Mouse (Mus musculus): ENCODE measurements at regions not wholly inside any gene's neighbourhood (a gene's known extent, or its start where the extent isn't known, plus 50 kb on each side); places are given as distances from the start of the nearest gene placed in this dataset.

DNA sequence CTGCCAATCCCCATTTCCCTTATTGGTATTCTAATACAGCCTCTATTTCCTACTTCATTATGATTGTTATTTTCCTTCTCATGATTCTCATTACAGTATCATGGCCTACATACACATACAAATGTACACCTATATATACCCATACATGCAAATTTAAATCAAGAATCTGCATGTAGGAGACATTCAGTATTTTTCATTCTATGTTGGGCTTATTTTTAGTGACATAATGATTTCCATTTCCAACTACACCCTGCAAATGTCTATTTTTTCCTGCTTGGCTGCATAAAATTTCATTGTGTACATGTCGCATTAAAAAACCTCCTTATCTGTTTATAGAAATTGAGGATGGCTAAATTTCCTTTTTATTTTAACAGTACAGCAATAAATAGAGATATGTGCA lies 236.9 kb upstream of the Ghitm start:
- DNase-seq (no peak), ATAC-seq (no peak)
- no peak overlapping the region for H3K27ac ChIP-seq (ENCODE audit: low read depth)
- H3K4me3 ChIP-seq (ENCODE audit: low read depth, low read length): no peak overlapping the region
- H3K9ac ChIP-seq (replicated peaks): no peak overlapping the region
- no peak for TF ChIP-seq EP300 (IDR thresholded peaks at IDR 0.05; ENCODE audit: low read depth)
- H3K4me1 ChIP-seq (ENCODE audit: insufficient read depth): no peaks in the 10 kb centered on the region
- no peaks in the 10 kb centered on the region for H3K36me3 ChIP-seq (replicated peaks; ENCODE audit: insufficient read depth, low read length)
- H3K4me2 ChIP-seq (ENCODE audit: low read depth, low read length): no peak overlapping the region
- no peaks in the 10 kb centered on the region for H3K27me3 ChIP-seq (ENCODE audit: insufficient read depth, low read length)
- WGBS (ENCODE audit: insufficient replicate concordance): 83% methylated on average over 1 of the region's 1 CpGs
- H3K9me3 ChIP-seq (ENCODE audit: low read length): no peaks in the 10 kb centered on the region

DNA sequence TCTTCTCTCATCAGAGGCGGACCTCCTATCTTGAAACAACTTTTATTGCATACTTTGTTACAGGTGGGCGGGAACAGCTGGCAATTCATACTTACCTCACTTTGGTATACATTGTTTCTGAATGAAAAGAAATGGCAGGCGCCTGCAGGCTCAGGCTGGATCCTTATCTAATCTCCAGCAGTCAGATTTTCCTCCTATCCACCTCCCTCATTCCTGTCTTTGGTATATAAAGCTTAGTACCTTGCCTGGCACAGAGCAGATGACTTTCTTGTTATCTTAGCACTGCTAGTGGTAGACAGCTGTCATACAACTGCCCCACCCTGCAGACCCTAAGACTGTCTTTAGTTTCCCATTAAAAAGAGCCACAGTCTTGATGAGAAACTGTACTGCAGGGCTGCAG lies 226.8 kb upstream of the Ghitm start:
- Histone ChIP-seq H3K27me3 (ENCODE audit: insufficient read depth, low read length) (no peaks in the 10 kb centered on the region), H3K4me3 (ENCODE audit: low read depth, low read length) (no peak overlapping the region), H3K9me3 (ENCODE audit: low read length) (no peaks in the 10 kb centered on the region), H3K36me3 (replicated peaks; ENCODE audit: insufficient read depth, low read length) (no peaks in the 10 kb centered on the region), H3K9ac (replicated peaks) (no peak overlapping the region), H3K4me2 (ENCODE audit: low read depth, low read length) (no peak overlapping the region), H3K27ac (ENCODE audit: low read depth) (no peak overlapping the region), H3K4me1 (ENCODE audit: insufficient read depth) (no peaks in the 10 kb centered on the region)
- WGBS (ENCODE audit: insufficient replicate concordance): 51% methylated on average over 3 of the region's 3 CpGs
- no peak for ATAC-seq
- no peak for DNase-seq
- TF ChIP-seq EP300 (IDR thresholded peaks at IDR 0.05; ENCODE audit: low read depth): no peak
- TF ChIP-seq CTCF (IDR thresholded peaks at IDR 0.05; ENCODE audit: low read depth): no peak

DNA sequence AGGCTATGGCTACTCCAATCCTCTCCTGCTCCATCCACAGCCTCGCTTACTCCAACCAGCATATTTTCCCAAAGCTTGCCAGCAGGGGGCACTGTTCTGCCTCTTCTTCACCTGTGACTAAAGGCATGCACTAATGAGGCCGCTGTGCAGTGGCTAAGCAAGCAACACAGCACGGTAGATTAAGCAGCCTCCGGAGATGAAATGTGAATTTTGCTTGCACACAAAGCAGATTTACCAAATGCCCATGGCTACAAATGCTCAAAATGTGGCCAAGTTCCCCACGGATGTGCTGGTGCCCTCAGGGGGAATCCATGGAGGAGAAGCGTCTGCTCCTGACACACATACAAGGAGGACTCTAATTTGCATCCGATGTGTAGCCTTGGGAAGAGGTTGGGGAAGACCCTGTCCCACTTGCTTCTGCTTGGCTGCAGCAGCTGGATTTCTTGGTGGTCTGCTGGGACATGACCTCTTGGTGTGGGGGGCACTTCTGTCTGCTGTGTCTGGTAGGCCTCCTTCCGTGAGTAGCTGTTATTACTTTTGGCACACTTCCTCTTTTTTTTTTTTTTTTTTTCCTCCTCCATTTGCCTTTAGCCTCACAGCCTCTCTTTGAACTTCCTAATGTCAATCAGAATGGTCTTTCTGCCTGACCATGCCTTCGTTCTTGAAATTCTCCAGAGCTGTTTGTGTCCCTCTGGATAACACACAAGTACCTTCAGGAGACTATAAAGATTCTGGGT lies 221.1 kb upstream of the Ghitm start:
- Histone ChIP-seq H3K9ac (replicated peaks) (no peak overlapping the region), H3K27me3 (ENCODE audit: insufficient read depth, low read length) (no peaks in the 10 kb centered on the region), H3K4me2 (ENCODE audit: low read depth, low read length) (no peak overlapping the region), H3K27ac (ENCODE audit: low read depth) (no peak overlapping the region), H3K4me3 (ENCODE audit: low read depth, low read length) (no peak overlapping the region), H3K36me3 (replicated peaks; ENCODE audit: insufficient read depth, low read length) (no peaks in the 10 kb centered on the region), H3K4me1 (ENCODE audit: insufficient read depth) (no peaks in the 10 kb centered on the region), H3K9me3 (ENCODE audit: low read length) (no peaks in the 10 kb centered on the region)
- no peak for ATAC-seq
- WGBS (ENCODE audit: insufficient replicate concordance): 37% methylated on average over 9 of the region's 9 CpGs
- TF ChIP-seq CTCF (IDR thresholded peaks at IDR 0.05; ENCODE audit: low read depth): peak; percentile 58
- no peak for TF ChIP-seq EP300 (IDR thresholded peaks at IDR 0.05; ENCODE audit: low read depth)
- DNase-seq: peak; percentile 30

DNA sequence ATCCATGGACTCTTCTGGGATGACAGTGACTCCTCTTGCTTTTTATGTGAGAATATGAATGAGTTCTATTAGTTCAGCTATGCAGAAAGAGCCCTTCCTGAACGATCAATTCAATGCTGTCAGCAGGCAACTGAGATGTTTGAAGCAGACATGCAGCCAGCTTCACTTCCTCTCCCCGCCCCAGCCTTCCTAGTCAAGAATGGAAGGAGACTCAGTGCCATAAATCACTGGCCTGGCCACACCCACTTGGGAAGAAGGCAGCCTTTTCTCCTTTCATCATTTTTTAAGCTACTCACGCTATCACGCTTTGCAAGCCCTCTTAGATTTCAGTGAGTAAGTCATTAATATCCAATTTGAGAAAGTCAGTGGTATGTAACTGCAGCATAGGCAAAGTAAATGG lies 188.3 kb upstream of the Ghitm start:
- Histone ChIP-seq H3K4me2 (ENCODE audit: low read depth, low read length) (no peak overlapping the region), H3K36me3 (replicated peaks; ENCODE audit: insufficient read depth, low read length) (no peaks in the 10 kb centered on the region), H3K4me1 (ENCODE audit: insufficient read depth) (no peaks in the 10 kb centered on the region), H3K9me3 (ENCODE audit: low read length) (no peaks in the 10 kb centered on the region), H3K27ac (ENCODE audit: low read depth) (no peak overlapping the region), H3K27me3 (ENCODE audit: insufficient read depth, low read length) (no peaks in the 10 kb centered on the region), H3K4me3 (ENCODE audit: low read depth, low read length) (no peak overlapping the region), H3K9ac (replicated peaks) (no peak overlapping the region)
- 20% methylated on average over 4 of the region's 4 CpGs for WGBS (ENCODE audit: insufficient replicate concordance)
- no peak for TF ChIP-seq CTCF (IDR thresholded peaks at IDR 0.05; ENCODE audit: low read depth)
- DNase-seq: no peak
- ATAC-seq: no peak

DNA sequence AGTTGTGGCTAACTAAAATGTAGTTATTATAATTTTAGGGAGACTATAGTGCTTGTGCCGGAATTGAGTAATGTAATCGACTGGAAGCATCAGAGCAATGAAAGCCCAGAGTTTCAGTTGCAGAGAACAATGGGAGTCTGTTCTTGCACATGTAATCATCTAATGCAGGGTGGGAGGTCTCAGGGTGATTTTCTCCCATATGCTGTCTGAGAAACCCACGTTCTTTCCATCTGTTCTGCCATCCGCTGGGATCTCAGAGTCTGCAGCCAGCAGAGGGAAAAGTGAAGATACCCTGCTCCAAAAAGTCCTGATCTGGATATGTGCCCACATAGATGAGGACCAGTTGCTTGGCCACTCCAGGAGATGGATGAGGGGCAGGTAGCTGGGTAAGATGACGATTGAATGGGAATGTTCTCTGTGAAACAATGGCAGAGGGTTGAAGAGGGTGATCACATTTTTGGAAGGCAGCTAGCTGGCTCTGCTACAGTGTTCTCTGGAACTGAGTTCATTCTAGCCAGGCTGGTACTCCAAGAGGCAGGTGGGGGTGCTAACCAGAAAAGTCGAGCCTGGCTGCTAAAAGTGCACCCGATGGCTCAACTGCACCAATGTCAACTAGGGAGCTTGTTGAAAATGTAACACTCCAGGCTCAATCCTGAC lies 180.3 kb upstream of the Ghitm start:
- Histone ChIP-seq H3K4me3 (ENCODE audit: low read depth, low read length) (no peak overlapping the region), H3K27me3 (ENCODE audit: insufficient read depth, low read length) (no peaks in the 10 kb centered on the region), H3K4me2 (ENCODE audit: low read depth, low read length) (no peak overlapping the region), H3K9ac (replicated peaks) (no peak overlapping the region), H3K36me3 (replicated peaks; ENCODE audit: insufficient read depth, low read length) (no peaks in the 10 kb centered on the region), H3K4me1 (ENCODE audit: insufficient read depth) (no peaks in the 10 kb centered on the region), H3K27ac (ENCODE audit: low read depth) (no peak overlapping the region), H3K9me3 (ENCODE audit: low read length) (no peaks in the 10 kb centered on the region)
- no peak for TF ChIP-seq CTCF (IDR thresholded peaks at IDR 0.05; ENCODE audit: low read depth)
- no peak for TF ChIP-seq EP300 (IDR thresholded peaks at IDR 0.05; ENCODE audit: low read depth)
- DNase-seq: no peak
- no peak for ATAC-seq
- 66% methylated on average over 7 of the region's 7 CpGs for WGBS (ENCODE audit: insufficient replicate concordance)

DNA sequence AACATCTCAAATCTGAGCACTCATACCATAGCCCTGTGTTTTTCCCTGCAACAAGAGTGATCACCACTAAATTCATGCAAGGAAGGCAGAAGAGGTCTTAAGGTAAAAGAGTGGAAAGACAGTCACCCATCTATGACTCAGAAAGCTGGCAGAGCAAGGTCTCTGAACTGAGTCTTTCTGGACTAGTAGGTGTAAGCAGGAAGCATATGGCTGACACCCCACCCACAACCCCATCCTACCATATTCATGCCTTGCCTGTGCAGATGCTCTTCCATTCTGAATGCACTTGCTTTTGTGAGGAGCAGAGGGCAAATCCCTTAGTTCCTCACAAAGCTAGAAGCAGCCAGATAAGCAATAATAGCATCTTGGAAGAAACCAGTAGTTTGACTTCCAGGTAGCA lies 178.8 kb upstream of the Ghitm start:
- Histone ChIP-seq H3K9me3 (ENCODE audit: low read length) (no peaks in the 10 kb centered on the region), H3K4me1 (ENCODE audit: insufficient read depth) (no peaks in the 10 kb centered on the region), H3K4me2 (ENCODE audit: low read depth, low read length) (no peak overlapping the region), H3K27me3 (ENCODE audit: insufficient read depth, low read length) (no peaks in the 10 kb centered on the region), H3K4me3 (ENCODE audit: low read depth, low read length) (no peak overlapping the region), H3K27ac (ENCODE audit: low read depth) (no peak overlapping the region), H3K9ac (replicated peaks) (no peak overlapping the region), H3K36me3 (replicated peaks; ENCODE audit: insufficient read depth, low read length) (no peaks in the 10 kb centered on the region)
- no peak for ATAC-seq
- no peak for TF ChIP-seq CTCF (IDR thresholded peaks at IDR 0.05; ENCODE audit: low read depth)
- no peak for TF ChIP-seq EP300 (IDR thresholded peaks at IDR 0.05; ENCODE audit: low read depth)
- DNase-seq: no peak
